Mouse (Mus musculus) liver, postnatal 0 days (tissue): ENCODE measurements around the gene AU040320.

Source experiments
- CTCF ChIP-seq: sonication (generic); IDR thresholded peaks from 2 replicates; pipeline ENCODE4 v1.5.1; 2016; ENCODE audit warnings: antibody characterized with exemption, low read depth
- EP300 ChIP-seq: IDR thresholded peaks from 2 replicates; pipeline ENCODE4 v1.6.1; 2016; ENCODE audit warnings: antibody characterized with exemption, low read depth, mild to moderate bottlenecking

GRCm38 (mm10) chr4:126732111-126732510 is 21.2 kb upstream of the AU040320 start:
- TF ChIP-seq CTCF (no peak), EP300 (no peak)
